Mouse (Mus musculus): ENCODE results near the gene Apoh.

Gene Apoh

DNA sequence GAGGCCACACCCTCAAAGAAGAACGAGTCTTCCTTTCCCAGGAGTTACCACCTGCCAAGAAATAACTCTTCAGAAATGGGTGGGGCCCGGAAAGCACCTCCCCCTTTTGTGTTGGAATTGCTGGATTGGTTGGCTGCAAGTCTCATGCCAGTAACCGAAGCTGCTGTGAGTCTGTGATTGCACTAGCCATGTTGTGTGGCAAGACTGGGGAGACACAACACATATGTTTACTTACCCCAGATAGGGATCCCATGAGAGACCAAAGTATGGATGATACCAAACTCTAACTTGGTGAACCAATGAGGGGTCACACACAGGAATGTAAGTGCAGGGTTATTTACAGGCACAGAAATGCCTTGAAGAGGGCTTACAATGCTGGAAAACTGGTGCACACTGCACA is 39.5 kb downstream of the Apoh start:
- in situ Hi-C loops (cut with MboI) = no loop called here

GRCm38 (mm10) chr11:108384920-108385665 is 41.9 kb downstream of the Apoh start:
- in situ Hi-C loops (cut with MboI) = no loop called here

DNA sequence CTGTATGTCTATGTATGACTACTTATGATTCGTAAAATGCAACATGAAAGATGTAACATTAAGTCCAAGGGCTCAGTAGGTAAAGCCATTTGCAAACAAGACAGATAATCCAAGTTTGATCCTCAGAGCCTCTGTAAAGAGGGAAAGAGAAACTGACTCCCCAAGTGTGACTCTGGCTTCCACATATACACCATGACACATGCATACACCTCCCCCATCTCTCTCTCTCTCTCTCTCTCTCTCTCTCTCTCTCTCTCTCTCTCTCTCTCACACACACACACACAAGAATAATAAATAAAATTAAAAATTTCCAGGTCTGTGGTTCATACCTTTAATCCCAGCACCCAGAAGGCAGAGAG is 42.5 kb downstream of the Apoh start:
- in situ Hi-C loops (cut with MboI) = no loop called here

- in situ Hi-C loops (cut with MboI) = no loop called here
These were observed 51.9 kb downstream of the Apoh start for GRCm38 (mm10) chr11:108395061-108395460.

GRCm38 (mm10) chr11:108396076-108396829 is 53.1 kb downstream of the Apoh start:
- in situ Hi-C loops (cut with MboI) = no loop called here

DNA sequence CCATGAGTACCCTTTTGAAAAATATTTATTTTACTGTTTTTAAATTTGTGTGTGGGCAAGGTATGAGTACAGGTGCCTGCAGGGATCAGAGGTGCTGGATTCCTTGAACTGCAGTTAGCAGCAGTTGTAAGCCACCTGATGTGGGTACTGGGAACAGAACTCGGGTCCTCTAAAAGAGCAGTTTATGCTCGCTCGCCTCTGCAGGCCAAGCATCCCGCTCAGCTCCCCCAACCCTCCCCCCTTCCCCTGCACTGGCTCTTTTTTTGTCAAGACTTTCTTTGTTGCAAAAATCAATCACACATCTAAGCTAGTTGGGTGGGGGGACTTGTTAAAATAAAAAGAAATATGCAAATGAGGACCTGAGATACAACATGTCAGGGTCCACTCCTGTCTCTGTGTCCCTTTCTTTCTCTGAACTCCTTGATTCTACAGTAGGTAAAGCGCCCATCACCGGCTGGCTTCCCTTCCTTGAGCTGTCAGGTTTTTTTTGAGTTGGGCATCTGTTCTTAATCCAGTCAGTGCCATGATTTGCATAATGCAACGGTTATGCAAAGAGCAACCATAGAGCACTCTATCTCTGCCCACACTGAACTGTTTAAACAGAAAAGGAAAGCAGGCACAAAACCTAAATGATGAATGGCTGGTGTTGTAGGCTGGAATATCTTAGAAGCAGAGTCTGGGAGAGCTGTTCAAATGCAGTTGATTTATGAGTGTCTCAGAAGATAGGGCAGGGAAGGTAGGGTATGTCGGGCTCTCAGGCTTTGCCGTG is 66.9 kb downstream of the Apoh start:
- in situ Hi-C loops (cut with MboI) = loop anchor here (25.0 kb wide), 1 partner anchor 548 kb away; no protein-coding TSS in a partner anchor

- in situ Hi-C loops (cut with MboI) = loop anchor here (25.0 kb wide), 1 partner anchor 554 kb away; no protein-coding TSS in a partner anchor
These were observed 73.2 kb downstream of the Apoh start for GRCm38 (mm10) chr11:108416360-108416759.

DNA sequence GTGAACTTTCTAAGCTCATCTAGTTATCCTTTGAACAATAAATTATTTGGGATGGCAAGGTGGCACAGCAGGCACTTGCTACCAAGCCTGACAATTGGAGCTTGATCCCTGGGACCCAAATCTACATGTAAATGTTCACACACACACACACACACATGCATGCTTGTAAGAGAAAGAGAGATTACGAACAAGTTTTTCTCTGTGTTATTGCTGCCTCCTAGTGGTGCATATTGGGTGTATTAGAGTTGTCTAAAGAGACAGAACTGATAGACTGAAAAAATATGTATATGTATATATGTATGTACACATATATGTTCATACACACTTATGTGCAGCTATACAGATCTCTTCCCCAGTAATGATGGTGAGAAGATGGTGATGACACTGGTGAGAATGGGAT is 75.4 kb downstream of the Apoh start:
- in situ Hi-C loops (cut with MboI) = loop anchor here (25.0 kb wide), 1 partner anchor 556 kb away; no protein-coding TSS in a partner anchor

GRCm38 (mm10) chr11:108419242-108419641 is 76.1 kb downstream of the Apoh start:
- in situ Hi-C loops (cut with MboI) = loop anchor here (25.0 kb wide), 1 partner anchor 557 kb away; no protein-coding TSS in a partner anchor

- in situ Hi-C loops (cut with MboI) = loop anchor here (25.0 kb wide), 1 partner anchor 558 kb away; no protein-coding TSS in a partner anchor
These were observed 77.6 kb downstream of the Apoh start for GRCm38 (mm10) chr11:108420751-108421150.

- in situ Hi-C loops (cut with MboI) = loop anchor here (25.0 kb wide), 1 partner anchor 561 kb away; no protein-coding TSS in a partner anchor
These were observed 80.1 kb downstream of the Apoh start for GRCm38 (mm10) chr11:108423221-108423620.

DNA sequence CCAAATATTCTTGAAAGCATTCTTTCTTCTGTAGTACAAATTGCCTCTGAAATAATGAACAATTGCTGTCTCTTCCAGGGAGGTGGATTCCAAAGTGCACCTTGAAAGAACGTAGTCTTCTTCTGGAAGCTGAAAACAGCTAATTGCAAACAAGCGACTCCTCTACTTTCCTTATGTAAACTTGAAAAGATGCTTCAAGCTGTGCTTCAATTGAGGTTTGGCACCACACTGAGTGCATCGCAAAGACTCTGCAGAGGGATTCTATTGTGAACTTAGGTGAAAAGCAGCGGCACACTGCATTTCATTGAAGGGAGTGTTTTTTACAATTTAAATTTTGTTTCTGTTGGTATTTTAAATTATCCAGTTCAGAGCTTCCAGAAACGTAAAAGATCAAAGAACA is 81.0 kb downstream of the Apoh start:
- in situ Hi-C loops (cut with MboI) = loop anchor here (25.0 kb wide), 1 partner anchor 562 kb away; no protein-coding TSS in a partner anchor

- in situ Hi-C loops (cut with MboI) = loop anchor here (25.0 kb wide), 1 partner anchor 563 kb away; no protein-coding TSS in a partner anchor
These were observed 81.9 kb downstream of the Apoh start, which contains the start of gene Cep112 for GRCm38 (mm10) chr11:108424889-108425591. Gene Cep112, plus strand, starts transcription at chr11:108425192.

GRCm38 (mm10) chr11:108425592-108425921 is 82.4 kb downstream of the Apoh start:
- in situ Hi-C loops (cut with MboI) = no loop called here

GRCm38 (mm10) chr11:108426086-108426485 is 82.9 kb downstream of the Apoh start:
- in situ Hi-C loops (cut with MboI) = no loop called here

DNA sequence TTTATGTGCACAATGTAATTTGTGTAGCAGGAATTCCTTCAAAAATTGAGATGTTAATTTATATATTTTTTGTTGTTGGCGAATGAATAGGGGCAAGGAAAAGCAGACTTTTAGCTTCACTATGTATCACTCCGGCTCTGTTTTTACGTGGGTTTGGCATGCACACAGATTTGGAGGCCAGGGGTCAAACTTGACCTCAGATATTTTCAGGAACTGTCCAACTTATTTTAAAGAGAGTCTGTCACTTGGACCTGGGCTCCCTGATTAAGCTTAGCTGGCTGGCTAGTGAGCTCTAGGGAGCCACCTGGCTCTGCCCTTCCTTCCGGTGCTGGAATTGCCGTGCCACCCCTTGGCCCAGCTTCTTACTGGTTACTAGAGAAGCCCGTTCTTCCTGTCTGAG is 84.0 kb downstream of the Apoh start:
- in situ Hi-C loops (cut with MboI) = no loop called here

GRCm38 (mm10) chr11:108429076-108429475 is 85.9 kb downstream of the Apoh start:
- in situ Hi-C loops (cut with MboI) = no loop called here

DNA sequence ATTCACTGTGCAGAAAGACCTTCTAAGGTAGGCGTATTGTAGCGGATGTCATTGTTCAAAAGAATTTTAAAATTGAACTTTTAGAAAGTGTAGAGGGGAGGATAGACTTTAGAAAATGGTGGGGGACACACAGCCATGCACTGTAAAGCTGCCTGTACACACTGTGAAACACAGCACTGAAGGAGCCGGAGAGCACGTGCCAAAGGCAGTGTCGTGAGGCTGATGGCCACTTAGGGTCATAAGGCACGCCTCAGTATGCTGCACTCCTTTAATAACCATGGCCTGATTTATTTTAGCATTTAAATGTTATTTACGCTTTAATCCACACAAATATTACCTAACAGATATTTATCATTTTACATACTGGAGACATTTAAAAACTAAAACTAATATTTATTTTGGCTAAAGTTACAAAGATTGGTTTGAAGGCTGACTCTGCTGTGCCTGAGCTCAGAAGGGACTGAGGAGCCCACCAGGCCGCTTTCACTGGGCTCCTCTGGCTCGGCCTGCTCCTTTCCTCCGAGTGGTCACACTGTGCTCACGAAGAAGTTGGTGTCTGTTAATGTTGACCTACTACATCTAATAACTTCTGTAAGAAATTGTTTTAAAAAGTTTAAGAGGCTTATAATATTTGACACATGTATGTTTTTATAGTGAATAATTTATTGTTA is 100.9 kb downstream of the Apoh start:
- in situ Hi-C loops (cut with MboI) = no loop called here

DNA sequence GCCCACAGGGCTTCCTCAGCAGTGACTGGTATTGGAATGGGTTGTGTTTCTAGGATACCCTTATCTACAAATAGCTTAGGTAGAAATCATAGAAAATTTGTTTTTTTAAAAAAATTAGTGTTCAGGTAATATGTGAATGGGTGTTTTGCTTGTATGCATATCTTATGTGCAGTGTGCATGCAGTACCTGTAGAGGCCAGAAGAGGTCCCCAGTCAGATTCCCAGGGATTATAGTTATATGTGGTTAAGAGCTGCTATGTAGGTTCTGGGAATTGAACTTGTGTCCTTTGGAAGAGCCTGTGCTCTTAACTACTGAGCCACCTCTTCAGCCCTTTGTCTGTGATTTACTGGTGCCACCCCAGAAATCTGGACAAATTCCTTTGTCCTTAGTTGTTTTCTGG is 104.0 kb downstream of the Apoh start:
- in situ Hi-C loops (cut with MboI) = no loop called here

DNA sequence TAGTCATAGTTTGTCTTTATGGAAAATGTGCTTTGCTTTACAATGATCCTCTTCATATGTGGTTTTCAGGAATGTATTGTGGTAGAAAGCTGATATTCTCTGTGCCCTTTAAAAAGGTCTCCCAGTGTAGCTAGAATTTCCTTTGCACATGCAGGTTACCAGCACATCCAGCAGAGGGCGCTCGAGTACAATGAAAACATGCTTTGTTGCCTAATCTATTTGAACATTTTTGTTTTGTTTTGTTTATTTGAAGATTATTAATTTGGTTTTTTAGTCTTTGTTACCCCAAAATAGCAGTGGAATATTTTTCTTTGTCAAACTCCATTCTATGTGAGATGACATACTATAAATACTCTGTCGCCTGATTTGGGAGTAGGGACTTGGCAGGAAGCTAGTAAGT is 106.7 kb downstream of the Apoh start:
- in situ Hi-C loops (cut with MboI) = no loop called here

- in situ Hi-C loops (cut with MboI) = no loop called here
These were observed 116.4 kb downstream of the Apoh start for GRCm38 (mm10) chr11:108459599-108459998.

Data from mature B cell (primary cell).